Mouse (Mus musculus) neural tube, embryonic 13.5 days (tissue): Measurements from ENCODE around the gene Adi1. TPM values are rescaled to one million over a fixed set of nuclear protein-coding genes. Genes with fewer than 3 reads are reported as not detected.

Experiments used
- ATAC-seq: fragments of 200-750 bp; cut with Nextera tagmentation; 2 replicates; pipeline ENCODE4 v1.8.0; 2017; ENCODE audit warnings: low read depth, mild to moderate bottlenecking, moderate TSS enrichment, moderate library complexity
- H3K27ac ChIP-seq: fragments of 300-500 bp; sonication (generic); replicated peaks from 2 replicates; pipeline ENCODE4 v1.5.1; 2015; ENCODE audit warnings: moderate library complexity, mild to moderate bottlenecking, inconsistent platforms
- H3K27me3 ChIP-seq: fragments of 300-500 bp; sonication (generic); 2 replicates; pipeline ENCODE4 v1.6.1; 2015; ENCODE audit warnings: mild to moderate bottlenecking, inconsistent platforms
- H3K36me3 ChIP-seq: fragments of 300-500 bp; sonication (generic); 2 replicates; pipeline ENCODE4 v1.6.1; 2015; ENCODE audit warnings: mild to moderate bottlenecking, inconsistent platforms
- H3K4me1 ChIP-seq: fragments of 300-500 bp; sonication (generic); replicated peaks from 2 replicates; pipeline ENCODE4 v1.6.1; 2015; ENCODE audit warnings: inconsistent platforms
- H3K4me2 ChIP-seq: fragments of 300-500 bp; sonication (generic); 2 replicates; pipeline ENCODE4 v1.6.1; 2015; ENCODE audit warnings: inconsistent platforms, mild to moderate bottlenecking, moderate library complexity
- H3K4me3 ChIP-seq: fragments of 300-500 bp; sonication (generic); 2 replicates; pipeline ENCODE4 v1.5.1; 2015; ENCODE audit warnings: mild to moderate bottlenecking, inconsistent platforms
- H3K9ac ChIP-seq: fragments of 300-500 bp; sonication (generic); 2 replicates; pipeline ENCODE4 v1.6.1; 2015; ENCODE audit warnings: moderate library complexity, mild to moderate bottlenecking, inconsistent platforms
- H3K9me3 ChIP-seq: fragments of 300-500 bp; sonication (generic); 2 replicates; pipeline ENCODE4 v1.6.1; 2016; ENCODE audit warnings: inconsistent platforms
- WGBS: fragments of 180-500 bp; shearing (Covaris S2); methylation state at CpG from one replicate; pipeline ENCODE4 v1.1.7; 2015; 5-methylcytosine and 5-hydroxymethylcytosine counted together
- polyA plus RNA-seq: library from polyadenylated mRNA; unstranded; fragments of >200 nt; fragmentation: Nextera tagmentation; extraction: Ambion mirVana; gene quantifications from 2 replicates; pipeline ENCODE4 v1.2.1, GENCODE M21; 2015

Adi1 gene
- polyA plus RNA-seq, 1 experiment from 2014 or later = 29.6 TPM

DNA sequence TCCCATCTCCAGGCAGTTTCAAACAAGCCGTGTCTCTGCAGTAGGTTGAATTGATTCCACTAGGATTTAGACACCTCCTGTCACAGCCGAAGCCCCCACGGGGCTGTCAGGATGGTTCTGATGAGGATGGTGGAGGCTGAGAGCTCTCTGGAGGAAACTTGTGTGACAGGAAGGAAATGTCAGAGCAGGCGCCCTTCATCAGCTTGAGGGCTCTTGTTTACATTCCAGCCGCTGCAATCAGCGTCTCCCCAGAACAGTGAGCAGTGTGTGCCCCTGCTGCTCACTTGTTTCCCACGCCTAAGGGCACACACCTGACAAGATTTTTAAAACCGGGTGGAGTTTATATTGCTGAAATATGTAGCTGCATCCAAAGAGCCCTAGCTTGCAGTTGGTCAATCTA lies 7.7 kb upstream of the Adi1 start:
- no peak overlapping the region for H3K4me3 ChIP-seq
- 57% methylated on average over 8 of the region's 8 CpGs for WGBS
- no peak overlapping the region for H3K4me2 ChIP-seq
- H3K9ac ChIP-seq = no peak overlapping the region
- no peaks in the 10 kb centered on the region for H3K4me1 ChIP-seq
- no peaks in the 10 kb centered on the region for H3K9me3 ChIP-seq
- ATAC-seq = no peak
- H3K27me3 ChIP-seq = no peaks in the 10 kb centered on the region
- H3K36me3 ChIP-seq = peaks cover 5% of the 10 kb centered on the region; the same call in 1 of the 2 replicates
- no peak overlapping the region for H3K27ac ChIP-seq

DNA sequence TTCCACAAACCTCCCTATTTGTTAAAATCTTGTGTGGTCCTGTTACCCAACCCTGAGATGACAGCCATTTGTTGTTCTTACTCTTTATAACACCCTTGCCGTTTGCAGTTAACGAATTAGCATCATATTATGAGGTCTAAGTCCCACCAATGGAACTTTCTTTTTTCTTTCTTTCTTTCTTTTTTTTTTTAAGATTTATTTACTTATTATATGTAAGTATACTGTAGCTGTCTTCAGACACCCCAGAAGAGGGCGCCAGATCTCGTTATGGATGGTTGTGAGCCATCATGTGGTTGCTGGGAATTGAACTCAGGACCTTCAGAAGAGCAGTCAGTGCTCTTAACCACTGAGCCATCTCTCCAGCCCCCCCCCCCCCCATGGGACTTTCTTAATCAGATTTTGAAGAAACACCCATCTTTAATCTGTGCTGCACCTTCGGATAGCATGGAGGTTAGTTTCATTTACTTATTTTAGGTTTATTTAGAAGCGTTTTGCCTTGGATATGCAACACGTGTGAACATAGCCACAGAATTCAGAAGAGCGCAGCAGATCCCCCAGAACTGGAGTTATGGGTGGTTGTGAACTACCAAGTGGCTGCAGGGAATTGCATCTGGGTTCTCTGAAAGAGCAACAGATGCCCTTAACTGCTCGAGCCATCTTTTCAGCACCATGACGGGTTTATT lies 852 bp upstream of the Adi1 start:
- no peak for ATAC-seq
- Histone ChIP-seq H3K27ac (peak overlapping the region; percentile 94; the same call in 1 of the 2 replicates), H3K36me3 (no peaks in the 10 kb centered on the region), H3K27me3 (no peaks in the 10 kb centered on the region), H3K4me3 (peak overlapping the region; percentile 51), H3K9me3 (no peaks in the 10 kb centered on the region), H3K9ac (no peak overlapping the region; the same call in 1 of the 2 replicates), H3K4me1 (peaks cover 9% of the 10 kb centered on the region), H3K4me2 (peak overlapping the region; percentile 59)
- 88% methylated on average over 10 of the region's 10 CpGs for WGBS

DNA sequence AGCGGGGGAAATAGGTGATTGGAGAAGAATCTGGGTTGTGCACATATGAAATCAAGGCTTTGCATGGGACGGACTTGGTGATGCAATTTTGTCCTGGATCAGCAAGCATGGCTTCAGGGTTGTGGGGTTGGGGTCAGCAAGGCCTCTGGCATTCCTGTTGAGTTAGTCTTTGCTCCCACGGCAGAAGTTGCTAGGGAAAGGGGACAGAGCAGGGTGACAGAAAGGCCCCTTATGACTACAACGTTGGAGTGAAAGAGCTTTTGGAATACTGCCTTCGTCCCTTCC lies 836 bp downstream of the Adi1 start:
- Histone ChIP-seq H3K27ac (peak overlapping the region; percentile 94), H3K36me3 (0 out of 2 replicates have a peak, but pooled peaks cover 4% of the 10 kb centered on the region), H3K9ac (peak overlapping the region; percentile 74), H3K4me3 (peak overlapping the region; percentile 51), H3K27me3 (no peaks in the 10 kb centered on the region), H3K4me1 (peaks cover 9% of the 10 kb centered on the region), H3K9me3 (no peaks in the 10 kb centered on the region), H3K4me2 (peak overlapping the region; percentile 59)
- no peak; the same call in 1 of the 2 replicates for ATAC-seq
- 73% methylated on average over 5 of the region's 5 CpGs for WGBS

DNA sequence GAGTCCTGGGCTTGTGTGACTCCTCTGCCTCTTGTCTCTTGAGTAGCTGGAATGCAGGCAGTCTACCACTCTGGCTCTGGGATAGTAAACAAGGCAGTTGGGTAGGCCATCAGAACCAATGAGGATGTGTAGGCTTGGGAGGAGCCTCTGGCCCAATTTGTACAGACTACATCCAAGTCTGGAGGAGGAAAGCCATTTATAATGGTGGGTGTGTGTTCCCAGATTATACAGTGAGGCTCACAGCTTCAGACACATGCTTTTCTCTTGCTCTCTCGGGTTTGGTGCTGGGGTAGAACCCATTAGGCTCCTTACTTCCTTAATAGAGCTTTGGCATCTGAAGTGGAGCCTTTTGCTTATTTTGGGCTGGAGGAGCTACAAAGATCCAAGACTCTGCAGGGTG lies 9.6 kb downstream of the Adi1 start:
- Histone ChIP-seq H3K4me2 (no peak overlapping the region), H3K4me1 (peaks cover 12% of the 10 kb centered on the region), H3K9me3 (no peaks in the 10 kb centered on the region), H3K27me3 (no peaks in the 10 kb centered on the region), H3K27ac (no peak overlapping the region), H3K4me3 (no peak overlapping the region), H3K36me3 (peaks cover 17% of the 10 kb centered on the region), H3K9ac (no peak overlapping the region)
- 83% methylated on average over 1 of the region's 1 CpGs for WGBS
- ATAC-seq = no peak

DNA sequence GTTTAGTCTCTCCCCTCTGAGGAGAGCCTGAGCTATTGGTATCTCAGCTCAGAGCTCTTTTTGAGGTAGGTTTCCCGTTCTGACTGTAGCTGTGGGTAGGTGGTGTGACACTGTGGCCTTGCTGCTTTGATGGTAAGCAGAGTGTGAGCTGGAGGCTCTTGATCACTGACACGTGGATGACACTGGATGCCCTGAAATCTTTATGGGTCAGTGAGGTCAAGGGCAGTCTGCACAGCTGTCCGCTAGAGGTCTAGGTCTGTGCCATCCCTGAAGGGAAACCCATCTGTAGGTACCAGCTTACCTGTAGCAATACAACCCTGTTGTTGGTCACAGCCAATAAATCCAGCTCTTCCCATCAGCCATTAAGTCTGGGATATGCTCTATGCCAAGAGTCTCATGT lies 10.7 kb downstream of the Adi1 start:
- Histone ChIP-seq H3K4me3 (no peak overlapping the region), H3K9me3 (no peaks in the 10 kb centered on the region), H3K9ac (no peak overlapping the region), H3K4me2 (no peak overlapping the region), H3K36me3 (peaks cover 27% of the 10 kb centered on the region), H3K4me1 (peaks cover 12% of the 10 kb centered on the region), H3K27me3 (no peaks in the 10 kb centered on the region), H3K27ac (0 out of 2 replicates have a peak overlapping the region, but pooled peaks have one; percentile 64)
- ATAC-seq = no peak
- WGBS = 69% methylated on average over 3 of the region's 3 CpGs

DNA sequence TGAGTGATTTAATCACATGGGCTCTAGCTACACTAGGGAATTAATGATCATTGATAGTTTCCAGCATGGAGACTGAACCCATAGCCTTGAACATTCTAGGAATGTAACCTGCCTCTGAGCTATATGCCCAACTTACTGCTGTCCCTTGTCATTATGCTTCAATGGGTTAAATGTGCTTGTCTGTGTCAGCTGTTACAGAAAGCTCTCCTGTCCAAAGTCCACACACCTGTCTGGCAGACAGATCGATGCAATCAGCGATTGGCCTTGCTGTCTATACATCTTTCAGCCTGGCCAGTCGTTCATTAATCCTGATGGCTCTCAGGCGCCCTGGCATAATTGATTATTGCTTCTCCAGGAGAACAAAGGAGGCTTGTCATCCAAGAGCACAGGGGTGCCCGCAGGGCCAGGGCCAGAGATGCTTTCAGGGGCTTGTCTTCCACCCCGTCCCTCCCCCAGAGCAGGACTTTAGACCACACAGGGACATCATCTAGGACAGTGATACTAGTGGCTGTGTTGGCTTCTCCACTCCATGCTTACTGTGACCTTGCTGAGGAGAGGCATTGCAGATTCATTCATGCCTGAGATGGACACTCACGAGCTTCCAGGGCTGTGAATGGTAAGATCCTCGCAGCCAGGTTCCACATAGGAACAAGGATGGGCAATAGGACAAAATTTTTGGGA lies 11.3 kb downstream of the Adi1 start:
- no peak for ATAC-seq
- Histone ChIP-seq H3K4me3 (no peak overlapping the region), H3K27ac (peak overlapping the region; percentile 64), H3K9me3 (no peaks in the 10 kb centered on the region), H3K9ac (peak overlapping the region; percentile 26; the same call in 1 of the 2 replicates), H3K4me2 (no peak overlapping the region), H3K27me3 (no peaks in the 10 kb centered on the region), H3K4me1 (peaks cover 12% of the 10 kb centered on the region), H3K36me3 (peaks cover 32% of the 10 kb centered on the region)
- WGBS = 44% methylated on average over 8 of the region's 8 CpGs

DNA sequence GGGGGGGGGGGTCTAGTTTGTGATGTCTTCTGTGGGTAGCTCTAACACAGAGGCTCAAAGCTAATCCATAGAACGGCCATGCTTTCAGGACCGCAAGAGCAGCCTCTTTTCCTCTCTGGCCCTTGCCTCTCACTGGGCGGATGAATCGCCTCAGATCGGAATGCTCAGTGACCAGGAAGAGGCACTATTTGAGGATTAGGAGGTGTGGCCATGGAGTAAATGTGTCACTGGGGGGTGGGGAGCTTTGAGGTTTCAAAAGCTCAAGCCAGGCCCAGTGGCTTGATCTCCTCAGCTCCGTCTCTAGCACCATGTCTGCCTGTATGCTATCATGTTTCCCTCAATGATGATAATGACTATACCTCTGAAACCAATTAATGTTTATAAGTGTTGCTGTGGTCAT lies 14.0 kb downstream of the Adi1 start:
- Histone ChIP-seq H3K9me3 (no peaks in the 10 kb centered on the region), H3K27ac (no peak overlapping the region), H3K4me3 (no peak overlapping the region), H3K27me3 (no peaks in the 10 kb centered on the region), H3K4me1 (peaks cover 12% of the 10 kb centered on the region), H3K4me2 (no peak overlapping the region), H3K36me3 (peaks cover 38% of the 10 kb centered on the region), H3K9ac (no peak overlapping the region)
- WGBS = 86% methylated on average over 6 of the region's 6 CpGs
- ATAC-seq = no peak

DNA sequence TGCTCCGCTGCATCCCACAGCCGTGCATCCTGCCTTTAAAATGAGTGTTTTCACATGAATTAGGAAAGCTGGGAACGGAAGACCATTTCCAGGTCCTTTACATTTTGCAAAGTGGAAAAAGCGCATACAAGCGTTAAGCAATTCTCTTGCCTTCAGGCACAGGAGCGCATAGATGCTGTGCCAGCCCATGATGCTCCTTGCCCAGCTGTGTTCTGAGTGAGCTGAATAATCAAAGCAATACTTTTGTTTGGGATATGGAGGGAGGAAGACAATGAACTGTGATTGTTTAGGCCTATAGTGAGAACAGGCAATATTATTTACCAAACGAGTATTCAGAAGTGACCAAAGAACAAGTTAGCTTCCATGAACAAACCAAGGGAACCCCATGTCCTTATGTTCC lies 15.7 kb downstream of the Adi1 start:
- no peaks in the 10 kb centered on the region for H3K9me3 ChIP-seq
- no peak overlapping the region for H3K4me3 ChIP-seq
- no peak overlapping the region for H3K9ac ChIP-seq
- ATAC-seq = no peak
- H3K27me3 ChIP-seq = no peaks in the 10 kb centered on the region
- H3K27ac ChIP-seq = no peak overlapping the region
- H3K36me3 ChIP-seq = peaks cover 50% of the 10 kb centered on the region
- H3K4me1 ChIP-seq = peaks cover 10% of the 10 kb centered on the region
- H3K4me2 ChIP-seq = no peak overlapping the region
- WGBS = 88% methylated on average over 7 of the region's 7 CpGs

DNA sequence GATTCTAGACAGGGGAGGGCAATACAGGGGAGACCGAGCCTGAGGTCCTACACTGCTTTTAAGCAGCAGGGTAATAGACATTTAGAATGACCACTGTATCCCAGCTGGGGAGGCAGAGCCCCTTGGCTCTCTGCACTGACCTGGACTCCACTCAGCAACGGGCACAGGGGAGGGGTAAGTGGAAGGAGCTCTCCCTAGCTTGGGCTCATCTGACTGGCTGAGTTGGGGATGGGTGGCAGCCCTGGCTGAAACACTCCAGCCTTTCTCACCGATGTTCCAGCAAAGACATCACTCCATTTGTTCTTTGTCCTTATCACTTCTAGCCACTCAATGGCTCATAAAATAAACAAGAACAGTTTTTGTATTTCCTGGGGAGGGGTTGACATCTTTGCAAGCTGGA lies 18.7 kb downstream of the Adi1 start:
- H3K9me3 ChIP-seq = no peaks in the 10 kb centered on the region
- H3K27me3 ChIP-seq = no peaks in the 10 kb centered on the region
- no peak overlapping the region for H3K27ac ChIP-seq
- peaks cover 63% of the 10 kb centered on the region for H3K36me3 ChIP-seq
- H3K4me3 ChIP-seq = no peak overlapping the region
- H3K4me2 ChIP-seq = no peak overlapping the region
- no peak overlapping the region for H3K9ac ChIP-seq
- 79% methylated on average over 3 of the region's 3 CpGs for WGBS
- no peaks in the 10 kb centered on the region for H3K4me1 ChIP-seq
- no peak for ATAC-seq

DNA sequence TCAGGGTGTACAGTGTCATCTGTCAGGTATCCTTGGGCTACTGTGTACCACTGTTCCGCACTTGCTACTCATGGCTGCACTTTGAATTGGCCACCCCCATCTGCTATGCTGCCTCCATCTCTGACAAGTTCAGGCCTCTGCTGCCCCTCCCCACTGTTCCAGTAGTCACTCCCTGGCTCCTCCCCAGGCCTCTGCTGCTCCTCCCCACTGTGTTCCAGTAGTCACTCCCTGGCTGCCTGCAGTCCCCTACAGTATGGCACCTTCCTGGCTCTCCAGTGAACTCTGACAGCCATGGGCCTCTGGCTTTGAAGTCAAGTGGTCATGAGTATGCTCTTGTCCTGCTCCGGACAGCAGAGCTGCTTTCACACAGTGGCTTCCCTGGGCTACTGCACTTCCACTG lies 19.2 kb downstream of the Adi1 start:
- H3K27me3 ChIP-seq = no peaks in the 10 kb centered on the region
- 78% methylated on average over 2 of the region's 2 CpGs for WGBS
- no peak overlapping the region for H3K27ac ChIP-seq
- H3K9ac ChIP-seq = no peak overlapping the region
- no peaks in the 10 kb centered on the region for H3K9me3 ChIP-seq
- peaks cover 58% of the 10 kb centered on the region for H3K36me3 ChIP-seq
- no peak overlapping the region for H3K4me3 ChIP-seq
- no peak for ATAC-seq
- H3K4me2 ChIP-seq = no peak overlapping the region
- H3K4me1 ChIP-seq = peaks cover 3% of the 10 kb centered on the region

DNA sequence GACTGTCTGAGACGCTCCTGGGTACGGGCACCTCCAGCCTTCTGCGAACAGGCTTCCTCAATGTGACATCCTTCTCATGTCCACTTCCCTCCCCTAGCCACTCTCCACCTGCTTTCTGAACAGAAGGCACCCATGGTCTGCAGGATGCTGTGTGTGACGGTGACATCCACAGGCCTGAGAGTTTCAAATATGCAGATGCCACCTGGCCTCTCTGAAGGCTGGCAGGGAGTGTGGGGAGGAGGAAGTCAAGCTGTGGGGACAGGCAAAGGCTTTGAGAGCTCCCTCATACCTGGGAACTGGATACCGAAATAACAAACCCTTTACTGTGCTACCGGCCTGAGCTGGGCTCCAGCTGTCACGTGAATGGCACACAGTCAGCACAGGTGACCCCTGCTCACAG lies 19.7 kb downstream of the Adi1 start:
- WGBS = 89% methylated on average over 7 of the region's 7 CpGs
- Histone ChIP-seq H3K4me1 (peaks cover 8% of the 10 kb centered on the region), H3K36me3 (peaks cover 53% of the 10 kb centered on the region)

DNA sequence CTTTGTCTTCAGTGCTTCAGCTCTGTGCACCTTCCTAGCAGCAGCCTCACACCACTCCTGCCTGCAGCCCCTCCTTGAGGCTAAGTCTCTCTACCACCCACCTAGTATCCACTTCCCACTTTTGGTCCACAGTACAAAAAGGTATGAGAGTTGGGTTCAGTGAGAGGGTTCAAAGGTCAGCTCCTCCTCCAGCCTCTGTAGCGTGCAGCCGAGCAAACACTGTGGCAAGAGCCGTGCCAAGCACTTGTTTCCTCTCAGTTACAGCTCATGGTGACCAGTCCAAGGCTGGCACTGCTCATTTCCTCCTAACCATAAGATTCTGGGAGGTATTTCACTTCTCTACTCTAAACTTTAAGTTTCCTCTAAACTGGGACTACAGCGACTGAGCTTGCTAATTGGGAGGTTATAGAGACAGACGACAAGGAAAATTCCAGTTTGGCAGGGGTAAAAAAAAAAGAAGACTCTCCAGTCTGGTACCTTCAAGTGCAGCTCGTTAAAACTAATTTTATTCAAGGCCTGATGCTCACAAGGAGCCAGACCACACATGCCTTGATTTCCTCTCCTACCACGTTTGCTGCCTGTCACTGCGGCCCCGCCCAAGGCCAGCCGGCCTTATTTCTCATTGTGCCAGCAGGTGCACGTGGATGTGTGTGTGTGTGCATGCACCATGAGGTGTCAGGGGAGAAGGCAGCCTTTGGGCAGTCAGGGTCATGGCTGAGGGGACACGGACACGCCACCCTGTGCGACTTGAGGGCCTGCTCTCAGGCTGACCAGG lies 23.0 kb downstream of the Adi1 start:
- Histone ChIP-seq H3K27ac (no peak overlapping the region), H3K4me1 (peaks cover 30% of the 10 kb centered on the region), H3K9ac (no peak overlapping the region), H3K9me3 (no peaks in the 10 kb centered on the region), H3K27me3 (no peaks in the 10 kb centered on the region), H3K36me3 (peaks cover 29% of the 10 kb centered on the region), H3K4me3 (no peak overlapping the region), H3K4me2 (no peak overlapping the region)
- no peak for ATAC-seq
- WGBS = 76% methylated on average over 14 of the region's 14 CpGs

More for the DNA sequence above, 19.7 kb downstream of the Adi1 start:
- Histone ChIP-seq H3K4me3 (no peak overlapping the region), H3K27ac (no peak overlapping the region), H3K4me2 (no peak overlapping the region), H3K27me3 (no peaks in the 10 kb centered on the region), H3K9me3 (no peaks in the 10 kb centered on the region), H3K9ac (no peak overlapping the region)
- no peak for ATAC-seq
